Mouse (Mus musculus) kidney, adult 10 weeks (tissue): ENCODE data around the gene Krt42. TPM values are rescaled to one million over a fixed set of nuclear protein-coding genes. Genes with fewer than 3 reads are reported as not detected.

Experiments
- polyA plus RNA-seq: library from polyadenylated mRNA; stranded (reverse); fragments of 350-450 nt; fragmentation: Illumina TruSeq; extraction: RNeasy Lipid Tissue Mini Kit (QIAGEN cat#74804); gene quantifications from one replicate; pipeline ENCODE4 v1.2.3, GENCODE M21; 2014; ENCODE audit warnings: low read depth, low replicate concordance

The Krt42 gene
- not detected for polyA plus RNA-seq

DNA sequence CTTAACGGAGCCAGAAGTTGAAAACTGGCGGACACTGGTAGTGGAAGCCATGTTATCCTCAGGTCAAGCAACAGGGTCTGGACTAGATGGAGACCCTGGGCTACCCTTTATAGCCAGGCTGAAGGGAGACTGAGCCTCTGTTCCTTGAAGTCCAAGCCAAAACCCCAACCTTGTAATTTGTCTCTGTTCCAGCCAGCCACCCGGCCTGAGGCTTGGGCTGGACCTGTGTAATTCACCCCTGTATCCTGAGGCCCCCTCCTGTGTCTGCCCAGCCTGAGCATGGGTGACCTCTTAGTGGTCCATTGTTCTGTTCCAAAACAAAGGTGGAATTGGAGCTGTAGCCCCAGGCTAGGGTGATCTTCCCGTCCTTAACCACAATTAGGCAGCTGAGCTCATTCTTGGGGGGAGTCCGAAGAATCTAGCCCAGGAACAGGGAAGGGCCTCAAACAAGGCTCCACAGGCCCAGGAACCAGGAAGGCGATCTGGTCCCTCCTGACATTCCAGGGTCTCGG, at the start of gene Krt42:
Krt42 (minus strand) TSS at position 51 of the 512 bp plus-strand sequence.

GRCm38 (mm10) chr11:100260514-100261234, 9.0 kb downstream of the Krt42 start, which contains the start of gene Krt17:
Gene Krt17 (minus strand): TSS chr11:100261029.

DNA sequence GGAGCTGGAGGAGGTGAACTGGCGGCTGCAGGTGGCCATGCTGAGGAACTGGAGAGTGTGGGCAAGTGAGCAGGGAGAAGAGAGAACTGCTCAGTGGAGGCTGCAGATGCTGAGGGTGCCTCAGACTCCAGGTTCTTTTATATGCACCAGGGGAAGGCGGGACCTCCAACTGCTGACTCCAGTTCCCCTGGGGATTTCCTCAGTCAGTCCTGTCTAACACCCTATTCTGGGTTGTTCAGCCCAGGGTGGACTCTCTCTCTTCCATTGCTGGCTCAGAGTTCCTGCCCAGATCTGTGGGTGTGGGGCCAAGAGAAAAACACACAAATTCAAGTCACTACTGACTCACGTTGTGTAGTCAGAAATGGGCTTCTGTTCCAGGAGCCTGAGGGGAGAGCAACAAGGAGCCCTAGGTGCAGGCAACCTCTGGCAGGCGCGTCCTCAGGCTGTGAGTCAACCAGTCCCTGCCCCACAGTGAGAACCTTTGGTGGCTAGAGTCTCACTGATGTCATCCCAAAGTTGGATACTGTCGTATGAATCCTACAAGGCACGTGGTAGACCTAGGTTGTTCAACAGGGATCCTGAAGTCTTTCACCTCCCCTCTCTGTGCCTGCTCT, 20.7 kb downstream of the Krt42 start, which contains the start of gene Krt16:
Krt16 (minus strand) TSS at position 51 of the 614 bp plus-strand sequence.

Other genes with a start within 250 kb of the Krt42 start
- gene Krt33b, start 240.0 kb downstream of the Krt42 start, polyA plus RNA-seq: not detected
- not detected for gene Krt34, start 228.3 kb downstream of the Krt42 start, polyA plus RNA-seq
- gene Krt31, start 219.3 kb downstream of the Krt42 start, polyA plus RNA-seq: not detected
- gene Krt32, start 181.6 kb downstream of the Krt42 start, polyA plus RNA-seq: not detected
- not detected for gene Krt35, start 173.6 kb downstream of the Krt42 start, polyA plus RNA-seq
- not detected for gene Krt36, start 164.2 kb downstream of the Krt42 start, polyA plus RNA-seq
- not detected for gene Krt13, start 148.3 kb downstream of the Krt42 start, polyA plus RNA-seq
- gene Krt15, start 133.9 kb downstream of the Krt42 start, polyA plus RNA-seq: not detected
- not detected for gene Krt19, start 121.2 kb downstream of the Krt42 start, polyA plus RNA-seq
- gene Krt9, start 76.6 kb downstream of the Krt42 start, polyA plus RNA-seq: not detected
- not detected for gene Krt14, start 62.3 kb downstream of the Krt42 start, polyA plus RNA-seq
- not detected for gene Krt16, start 21.0 kb downstream of the Krt42 start, polyA plus RNA-seq
- not detected for gene Krt17, start 8.8 kb downstream of the Krt42 start, polyA plus RNA-seq
- 1,697 TPM for gene Eif1, start 50.0 kb upstream of the Krt42 start, polyA plus RNA-seq
- gene Gast, start 64.5 kb upstream of the Krt42 start, polyA plus RNA-seq: not detected
- gene Hap1, start 86.3 kb upstream of the Krt42 start, polyA plus RNA-seq: 0.49 TPM
- gene Jup, start 127.9 kb upstream of the Krt42 start, polyA plus RNA-seq: 2.7 TPM
- 4.2 TPM for gene P3h4, start 145.0 kb upstream of the Krt42 start, polyA plus RNA-seq
- not detected for gene Fkbp10, start 145.8 kb upstream of the Krt42 start, polyA plus RNA-seq
- 8.2 TPM for gene Nt5c3b, start 171.9 kb upstream of the Krt42 start, polyA plus RNA-seq
- gene Klhl10, start 172.0 kb upstream of the Krt42 start, polyA plus RNA-seq: not detected
- gene Klhl11, start 202.9 kb upstream of the Krt42 start, polyA plus RNA-seq: 7.4 TPM